Mouse (Mus musculus): Measurements from ENCODE around the gene Hoxb4. TPM values are rescaled to one million over a fixed set of nuclear protein-coding genes. Genes with fewer than 3 reads are reported as not detected.

Gene Hoxb4
- polyA plus RNA-seq, 1 experiment from 2014 or later, result 0.70 TPM

- Histone ChIP-seq H3K27me3 (replicated peaks; ENCODE audit: control insufficient read depth, insufficient read depth, low read length) (peaks cover 97% of the 10 kb centered on the region), H3K4me1 (ENCODE audit: control insufficient read depth, insufficient read depth, low read length) (no peaks in the 10 kb centered on the region), H3K4me2 (ENCODE audit: low read depth, low read length) (no peak overlapping the region), H3K27ac (replicated peaks; ENCODE audit: low read depth, low read length) (no peak overlapping the region), H3K9me3 (ENCODE audit: control insufficient read depth, low read length) (no peaks in the 10 kb centered on the region), H3K9ac (ENCODE audit: low read depth, low read length) (no peak overlapping the region), H3K4me3 (ENCODE audit: low read depth, low read length) (no peak overlapping the region), H3K36me3 (ENCODE audit: control insufficient read depth, insufficient read depth, low read length) (no peaks in the 10 kb centered on the region)
- DNase-seq (ENCODE audit: low spot score), result no peak
- no peak for ATAC-seq (ENCODE audit: low read depth)
- WGBS, result 26% methylated on average over 5 of the region's 5 CpGs
Measured at GRCm38 (mm10) chr11:96346916-96347520, 29.0 kb downstream of the Hoxb4 start.

DNA sequence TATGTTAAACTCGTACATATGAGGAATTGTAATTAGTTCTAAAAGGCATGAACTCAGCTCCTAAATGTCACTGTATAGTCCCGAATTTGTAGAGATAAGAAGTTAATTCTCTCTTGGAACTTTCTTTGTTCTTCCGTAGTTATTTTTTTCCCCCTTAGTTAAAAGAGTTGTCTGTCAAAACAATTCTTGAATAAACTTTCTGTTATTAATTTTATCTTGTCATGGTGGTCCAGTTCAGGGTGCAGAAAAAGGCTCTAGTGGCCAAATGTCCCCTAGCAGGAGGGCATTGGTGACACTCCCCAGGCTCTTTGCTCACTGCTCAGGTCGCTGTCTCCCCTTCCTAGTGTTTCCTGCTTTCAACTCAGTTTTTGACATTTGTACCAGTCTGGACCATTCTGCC lies 29.6 kb downstream of the Hoxb4 start:
- no peaks in the 10 kb centered on the region for H3K9me3 ChIP-seq (ENCODE audit: control insufficient read depth, low read length)
- H3K4me2 ChIP-seq (ENCODE audit: low read depth, low read length), result no peak overlapping the region; the same call in 1 of the 2 replicates
- no peak overlapping the region for H3K4me3 ChIP-seq (ENCODE audit: low read depth, low read length)
- DNase-seq (ENCODE audit: low spot score) (no peak), ATAC-seq (ENCODE audit: low read depth) (no peak)
- peaks cover 96% of the 10 kb centered on the region for H3K27me3 ChIP-seq (replicated peaks; ENCODE audit: control insufficient read depth, insufficient read depth, low read length)
- H3K4me1 ChIP-seq (ENCODE audit: control insufficient read depth, insufficient read depth, low read length), result no peaks in the 10 kb centered on the region
- H3K36me3 ChIP-seq (ENCODE audit: control insufficient read depth, insufficient read depth, low read length), result no peaks in the 10 kb centered on the region
- H3K27ac ChIP-seq (replicated peaks; ENCODE audit: low read depth, low read length), result no peak overlapping the region; the same call in 1 of the 2 replicates
- WGBS, result 13% methylated on average over 4 of the region's 4 CpGs
- H3K9ac ChIP-seq (ENCODE audit: low read depth, low read length), result no peak overlapping the region

DNA sequence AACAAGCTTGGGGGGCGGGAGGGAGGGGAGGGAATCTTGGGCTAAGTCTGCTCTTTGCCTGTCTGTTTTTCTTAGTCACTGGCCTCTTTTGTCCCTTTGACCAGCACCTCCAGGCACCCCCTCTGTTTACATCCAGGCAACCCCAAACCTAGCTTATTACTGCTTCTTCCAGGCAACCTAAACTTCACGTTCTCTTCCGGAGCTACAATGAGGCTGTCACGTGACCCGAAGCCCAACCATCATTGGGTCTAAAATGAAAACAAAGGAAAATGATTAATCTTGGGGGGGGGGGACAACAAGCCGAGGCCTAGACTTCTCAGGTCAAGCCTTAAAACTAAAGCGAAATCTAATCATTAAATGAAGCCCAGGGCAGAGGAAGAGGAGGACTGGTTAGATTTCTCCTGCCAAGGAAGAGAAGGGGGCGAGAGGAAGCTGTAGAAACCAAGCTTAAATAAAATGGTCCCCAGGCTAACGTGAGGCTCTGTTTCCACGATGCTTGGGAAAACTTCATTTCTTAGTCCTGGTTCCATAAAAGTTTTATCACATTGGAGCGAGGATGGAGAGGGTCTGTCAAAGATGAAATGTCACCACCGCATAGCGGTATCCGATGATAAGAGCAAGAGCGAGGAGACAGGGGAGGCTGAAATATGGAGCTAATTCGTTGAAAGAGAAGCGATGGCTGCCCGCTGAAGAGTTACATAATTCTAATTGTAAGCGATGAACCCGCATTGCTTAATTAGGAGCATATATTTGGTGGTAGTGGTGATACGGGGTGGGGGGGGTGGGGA lies 30.3 kb downstream of the Hoxb4 start:
- H3K9me3 ChIP-seq (ENCODE audit: control insufficient read depth, low read length), result no peaks in the 10 kb centered on the region
- no peak for DNase-seq (ENCODE audit: low spot score)
- no peaks in the 10 kb centered on the region for H3K36me3 ChIP-seq (ENCODE audit: control insufficient read depth, insufficient read depth, low read length)
- no peak overlapping the region; the same call in 1 of the 2 replicates for H3K4me2 ChIP-seq (ENCODE audit: low read depth, low read length)
- no peaks in the 10 kb centered on the region for H3K4me1 ChIP-seq (ENCODE audit: control insufficient read depth, insufficient read depth, low read length)
- H3K9ac ChIP-seq (ENCODE audit: low read depth, low read length), result no peak overlapping the region
- no peak for ATAC-seq (ENCODE audit: low read depth)
- H3K27me3 ChIP-seq (replicated peaks; ENCODE audit: control insufficient read depth, insufficient read depth, low read length), result peaks cover 96% of the 10 kb centered on the region
- 8% methylated on average over 21 of the region's 21 CpGs for WGBS
- no peak overlapping the region; the same call in 1 of the 2 replicates for H3K27ac ChIP-seq (replicated peaks; ENCODE audit: low read depth, low read length)
- H3K4me3 ChIP-seq (ENCODE audit: low read depth, low read length), result no peak overlapping the region

DNA sequence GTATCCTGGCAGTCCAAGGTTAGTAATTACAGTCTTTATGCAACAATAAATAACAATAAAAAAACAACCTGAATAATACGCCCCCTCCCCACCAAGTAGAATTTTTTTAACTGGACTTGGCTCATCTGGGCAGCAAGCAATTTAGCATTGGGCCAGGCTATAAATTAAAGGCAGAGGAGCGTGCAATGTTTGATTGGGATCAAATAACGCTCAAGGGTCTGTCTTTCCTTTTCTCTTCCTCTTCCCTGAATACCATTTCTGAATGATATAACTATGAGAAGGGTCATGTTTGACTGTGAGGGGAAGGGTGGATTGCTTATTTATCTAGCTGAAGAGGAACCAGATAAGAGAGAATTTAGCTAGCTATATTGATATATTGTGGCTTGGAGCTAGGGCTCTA lies 30.9 kb downstream of the Hoxb4 start:
- Histone ChIP-seq H3K4me2 (ENCODE audit: low read depth, low read length) (no peak overlapping the region; the same call in 1 of the 2 replicates), H3K4me1 (ENCODE audit: control insufficient read depth, insufficient read depth, low read length) (no peaks in the 10 kb centered on the region), H3K9ac (ENCODE audit: low read depth, low read length) (no peak overlapping the region), H3K9me3 (ENCODE audit: control insufficient read depth, low read length) (no peaks in the 10 kb centered on the region), H3K36me3 (ENCODE audit: control insufficient read depth, insufficient read depth, low read length) (no peaks in the 10 kb centered on the region), H3K27me3 (replicated peaks; ENCODE audit: control insufficient read depth, insufficient read depth, low read length) (peaks cover 96% of the 10 kb centered on the region), H3K27ac (replicated peaks; ENCODE audit: low read depth, low read length) (no peak overlapping the region), H3K4me3 (ENCODE audit: low read depth, low read length) (no peak overlapping the region)
- WGBS, result 27% methylated on average over 3 of the region's 3 CpGs
- DNase-seq (ENCODE audit: low spot score) (no peak), ATAC-seq (ENCODE audit: low read depth) (no peak)

DNA sequence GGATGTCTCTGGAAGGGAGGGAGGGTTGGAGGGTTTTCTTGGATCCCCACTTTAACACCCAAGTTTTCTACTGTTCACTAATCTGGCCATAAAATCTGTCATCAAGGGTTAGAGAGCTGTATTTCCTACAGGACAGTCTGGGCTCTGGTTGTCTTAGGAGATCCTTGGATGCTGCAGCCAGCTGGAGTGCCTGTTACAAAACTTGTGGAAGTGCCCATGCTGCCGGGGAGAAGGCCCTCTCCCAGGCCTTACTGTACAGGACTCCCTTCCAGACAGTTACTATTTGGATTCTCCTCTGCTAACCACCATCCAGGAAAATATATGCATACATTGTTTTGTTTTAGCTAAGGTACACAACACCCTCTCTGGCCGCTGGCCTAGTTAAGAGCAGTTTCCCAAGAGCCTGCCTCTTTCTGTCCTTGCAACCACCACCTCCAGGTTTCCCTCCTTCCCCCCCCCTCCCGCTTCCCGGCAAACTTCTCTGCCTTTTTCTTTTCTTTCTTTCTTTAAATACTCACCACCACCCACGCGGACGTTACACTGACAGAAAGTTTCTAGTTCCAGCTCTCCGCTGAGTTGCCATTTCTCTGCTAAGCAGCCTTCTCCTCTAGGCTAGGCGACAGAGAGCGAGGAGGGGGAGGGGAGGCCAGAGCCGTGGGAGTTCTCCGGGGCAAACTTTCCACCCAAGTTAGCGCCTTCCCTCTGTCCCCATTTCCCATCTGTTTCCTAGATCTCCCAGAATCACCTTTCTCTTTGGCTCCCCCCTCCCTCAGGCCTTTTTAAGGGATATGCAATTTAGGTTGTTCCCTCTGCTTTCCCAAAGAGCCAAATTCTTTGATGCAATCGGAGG lies 31.6 kb downstream of the Hoxb4 start:
- 11% methylated on average over 14 of the region's 14 CpGs for WGBS
- H3K27ac ChIP-seq (replicated peaks; ENCODE audit: low read depth, low read length), result no peak overlapping the region

GRCm38 (mm10) chr11:96350341-96350624 lies 32.2 kb downstream of the Hoxb4 start, which contains the start of gene Hoxb2:
TSS of gene Hoxb2 (plus strand) at chr11:96350525.
- ATAC-seq (ENCODE audit: low read depth), result no peak
- Histone ChIP-seq H3K4me2 (ENCODE audit: low read depth, low read length) (peak within 1 kb of the TSS; percentile 50; the same call in 1 of the 2 replicates), H3K4me3 (ENCODE audit: low read depth, low read length) (no peak within 1 kb of the TSS), H3K9ac (ENCODE audit: low read depth, low read length) (no peak within 1 kb of the TSS; the same call in 1 of the 2 replicates), H3K36me3 (ENCODE audit: control insufficient read depth, insufficient read depth, low read length) (no peaks in the 10 kb centered on the region), H3K27ac (replicated peaks; ENCODE audit: low read depth, low read length) (no peak within 1 kb of the TSS; the same call in 1 of the 2 replicates), H3K9me3 (ENCODE audit: control insufficient read depth, low read length) (no peaks in the 10 kb centered on the region), H3K4me1 (ENCODE audit: control insufficient read depth, insufficient read depth, low read length) (no peaks in the 10 kb centered on the region), H3K27me3 (replicated peaks; ENCODE audit: control insufficient read depth, insufficient read depth, low read length) (peaks cover 95% of the 10 kb centered on the region)
- 16% methylated on average over 2 of the region's 2 CpGs for WGBS
- DNase-seq (ENCODE audit: low spot score), result no peak

More for the DNA sequence above, 31.6 kb downstream of the Hoxb4 start:
- no peaks in the 10 kb centered on the region for H3K4me1 ChIP-seq (ENCODE audit: control insufficient read depth, insufficient read depth, low read length)
- H3K4me2 ChIP-seq (ENCODE audit: low read depth, low read length), result peak overlapping the region; percentile 3; the same call in 1 of the 2 replicates
- H3K4me3 ChIP-seq (ENCODE audit: low read depth, low read length), result no peak overlapping the region
- ATAC-seq (ENCODE audit: low read depth) (no peak), DNase-seq (ENCODE audit: low spot score) (no peak)
- H3K9ac ChIP-seq (ENCODE audit: low read depth, low read length), result no peak overlapping the region; the same call in 1 of the 2 replicates
- no peaks in the 10 kb centered on the region for H3K9me3 ChIP-seq (ENCODE audit: control insufficient read depth, low read length)
- H3K27me3 ChIP-seq (replicated peaks; ENCODE audit: control insufficient read depth, insufficient read depth, low read length), result peaks cover 96% of the 10 kb centered on the region
- no peaks in the 10 kb centered on the region for H3K36me3 ChIP-seq (ENCODE audit: control insufficient read depth, insufficient read depth, low read length)

- peaks cover 93% of the 10 kb centered on the region for H3K27me3 ChIP-seq (replicated peaks; ENCODE audit: control insufficient read depth, insufficient read depth, low read length)
- DNase-seq (ENCODE audit: low spot score), result no peak
- H3K4me1 ChIP-seq (ENCODE audit: control insufficient read depth, insufficient read depth, low read length), result no peaks in the 10 kb centered on the region
- H3K9ac ChIP-seq (ENCODE audit: low read depth, low read length), result no peak overlapping the region
- WGBS, result 18% methylated on average over 2 of the region's 2 CpGs
- ATAC-seq (ENCODE audit: low read depth), result no peak
- no peak overlapping the region; the same call in 1 of the 2 replicates for H3K27ac ChIP-seq (replicated peaks; ENCODE audit: low read depth, low read length)
- H3K4me2 ChIP-seq (ENCODE audit: low read depth, low read length), result no peak overlapping the region
- H3K36me3 ChIP-seq (ENCODE audit: control insufficient read depth, insufficient read depth, low read length), result no peaks in the 10 kb centered on the region
- no peak overlapping the region for H3K4me3 ChIP-seq (ENCODE audit: low read depth, low read length)
- no peaks in the 10 kb centered on the region for H3K9me3 ChIP-seq (ENCODE audit: control insufficient read depth, low read length)
Measured at GRCm38 (mm10) chr11:96350791-96351190, 32.7 kb downstream of the Hoxb4 start.

DNA sequence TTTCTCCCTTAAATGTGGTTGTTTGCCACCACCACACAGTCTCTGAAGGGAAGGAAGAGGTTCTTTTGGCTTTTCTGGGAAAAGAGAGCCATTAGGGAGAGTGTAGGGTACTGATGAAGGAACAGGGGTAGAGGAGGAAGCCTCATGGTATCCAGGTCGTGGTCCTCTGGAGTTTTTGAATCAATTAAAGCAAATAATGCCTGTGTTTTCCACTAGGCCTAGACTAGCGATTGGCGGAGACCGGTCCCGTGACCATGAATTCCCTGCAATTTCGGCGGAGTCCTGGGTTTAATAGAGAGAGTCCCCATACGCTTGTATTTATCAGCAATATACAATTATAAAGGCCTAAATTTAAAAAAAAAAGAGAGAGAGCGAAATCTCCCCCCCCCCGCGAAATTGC lies 33.2 kb downstream of the Hoxb4 start:
- Histone ChIP-seq H3K9me3 (ENCODE audit: control insufficient read depth, low read length) (no peaks in the 10 kb centered on the region), H3K4me1 (ENCODE audit: control insufficient read depth, insufficient read depth, low read length) (no peaks in the 10 kb centered on the region), H3K9ac (ENCODE audit: low read depth, low read length) (no peak overlapping the region), H3K4me2 (ENCODE audit: low read depth, low read length) (peak overlapping the region; percentile 50; the same call in 1 of the 2 replicates), H3K4me3 (ENCODE audit: low read depth, low read length) (no peak overlapping the region; the same call in 1 of the 2 replicates), H3K27ac (replicated peaks; ENCODE audit: low read depth, low read length) (no peak overlapping the region; the same call in 1 of the 2 replicates), H3K36me3 (ENCODE audit: control insufficient read depth, insufficient read depth, low read length) (no peaks in the 10 kb centered on the region), H3K27me3 (replicated peaks; ENCODE audit: control insufficient read depth, insufficient read depth, low read length) (peaks cover 93% of the 10 kb centered on the region)
- WGBS, result 6% methylated on average over 10 of the region's 11 CpGs
- DNase-seq (ENCODE audit: low spot score), result no peak
- no peak for ATAC-seq (ENCODE audit: low read depth)
